Mouse (Mus musculus) granulocyte monocyte progenitor cell, adult 5-6 weeks (primary cell): Measurements from ENCODE around the gene Cdkn1a. TPM values are rescaled to one million over a fixed set of nuclear protein-coding genes. Genes with fewer than 3 reads are reported as not detected.
"Not testable (repeated sequence)": the region's sequence is repeated elsewhere in the genome, so short reads cannot be mapped to it uniquely, and the experiment has no call there.

ENCODE experiments used
- ATAC-seq: replicated peaks from 2 replicates; pipeline ENCODE4 v1.8.0; 2016; ENCODE audit warnings: mild to moderate bottlenecking, moderate TSS enrichment, inconsistent platforms; ENCODE audit not compliant: poor library complexity, severe bottlenecking
- total RNA-seq, 2 experiments: library from RNA; stranded (forward) in 1 of 2; stranded (reverse) in 1 of 2; fragments of 200-712, 200-1000 nt in 1 of 2; fragments of >200 nt in 1 of 2; fragmentation: Nextera tagmentation in 1 of 2; gene quantifications; 2 replicates each; pipeline ENCODE4 v1.2.3; 2014 to 2017

The Cdkn1a gene
- total RNA-seq, 2 experiments from 2014 or later = 3.2 to 8.2 TPM

- ATAC-seq = no peak
These were observed 33.4 kb upstream of the Cdkn1a start for GRCm38 (mm10) chr17:29057361-29057890.

- no peak for ATAC-seq
These were observed 32.8 kb upstream of the Cdkn1a start for GRCm38 (mm10) chr17:29057961-29058360.

- peak; percentile 8; the same call in 1 of the 2 replicates for ATAC-seq
These were observed 32.3 kb upstream of the Cdkn1a start for GRCm38 (mm10) chr17:29058487-29058886.

GRCm38 (mm10) chr17:29059581-29059980 is 31.2 kb upstream of the Cdkn1a start:
- ATAC-seq = no peak

- ATAC-seq = no peak
These were observed 29.8 kb upstream of the Cdkn1a start for GRCm38 (mm10) chr17:29060946-29061345.

- no peak for ATAC-seq
These were observed 28.4 kb upstream of the Cdkn1a start for GRCm38 (mm10) chr17:29062119-29063035.

- no peak for ATAC-seq
These were observed 27.4 kb upstream of the Cdkn1a start for GRCm38 (mm10) chr17:29063121-29063987.

GRCm38 (mm10) chr17:29063988-29064285 is 26.8 kb upstream of the Cdkn1a start:
- ATAC-seq = no peak

- no peak for ATAC-seq
These were observed 25.4 kb upstream of the Cdkn1a start for GRCm38 (mm10) chr17:29065245-29065940.

GRCm38 (mm10) chr17:29065971-29066370 is 24.8 kb upstream of the Cdkn1a start:
- no peak for ATAC-seq

- ATAC-seq = not testable (repeated sequence)
These were observed 23.4 kb upstream of the Cdkn1a start for GRCm38 (mm10) chr17:29067416-29067815.

- ATAC-seq = no peak
These were observed 22.9 kb upstream of the Cdkn1a start for GRCm38 (mm10) chr17:29067847-29068246.

GRCm38 (mm10) chr17:29069063-29069462 is 21.7 kb upstream of the Cdkn1a start:
- ATAC-seq = no peak

GRCm38 (mm10) chr17:29071820-29072219 is 19.0 kb upstream of the Cdkn1a start:
- ATAC-seq = no peak

GRCm38 (mm10) chr17:29072701-29073307 is 18.0 kb upstream of the Cdkn1a start:
- no peak for ATAC-seq

- ATAC-seq = no peak
These were observed 17.5 kb upstream of the Cdkn1a start for GRCm38 (mm10) chr17:29073313-29073712.

- ATAC-seq = no peak
These were observed 16.7 kb upstream of the Cdkn1a start for GRCm38 (mm10) chr17:29074085-29074484.

- ATAC-seq = peak; percentile 63
These were observed 14.5 kb upstream of the Cdkn1a start for GRCm38 (mm10) chr17:29076235-29076634.

GRCm38 (mm10) chr17:29077786-29078509 is 12.8 kb upstream of the Cdkn1a start:
- ATAC-seq = no peak
